Mouse (Mus musculus): Measurements from ENCODE around the gene Spaca6.

DNA sequence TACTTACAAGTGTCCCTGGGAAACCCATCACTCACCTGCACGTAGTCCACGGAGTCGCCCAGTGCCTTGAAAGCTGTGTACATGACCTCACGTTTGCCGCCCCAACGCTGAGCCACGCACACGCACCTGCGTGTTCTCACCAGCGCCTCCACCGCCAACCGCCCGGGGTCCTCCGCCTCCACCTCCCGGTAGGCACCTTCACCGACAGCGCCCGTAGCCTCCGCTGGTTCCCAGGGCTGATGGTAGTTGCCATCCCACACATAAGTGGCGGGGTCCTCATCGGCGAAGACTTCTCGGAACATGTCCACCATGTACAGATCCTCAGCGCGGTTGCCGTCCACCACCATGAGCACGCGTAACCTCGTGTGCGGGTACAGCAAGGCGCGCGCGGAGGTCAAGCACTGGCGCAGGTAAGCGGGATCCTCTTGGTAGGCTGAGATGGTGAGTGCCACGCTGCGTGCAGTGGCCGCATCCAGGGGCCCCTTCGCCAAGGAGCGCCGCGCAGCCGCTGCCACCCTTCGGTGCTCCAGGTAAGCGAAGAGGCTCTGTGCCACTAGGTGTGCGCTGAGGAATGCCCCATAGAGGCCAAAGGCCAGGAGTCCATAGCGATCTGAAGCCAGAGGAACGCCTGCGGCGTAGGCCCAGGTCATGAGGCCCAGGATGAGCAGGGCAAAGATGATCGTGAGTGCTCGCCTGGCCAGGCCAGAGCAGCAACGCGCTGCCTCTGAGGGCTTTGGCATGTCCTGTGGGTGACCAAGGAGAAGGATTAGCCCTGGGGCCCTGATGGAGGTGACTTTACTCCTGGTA is 23.2 kb downstream of the Spaca6 start:
- TF ChIP-seq CTCF (IDR thresholded peaks at IDR 0.05; ENCODE audit: control insufficient read depth, insufficient read depth, insufficient read length) (no peak), MAX (IDR thresholded peaks at IDR 0.05) (no peak), CEBPB (IDR thresholded peaks at IDR 0.05; ENCODE audit: low read depth) (no peak), USF1 (IDR thresholded peaks at IDR 0.05; ENCODE audit: low read depth) (no peak), MYOD1 (IDR thresholded peaks at IDR 0.05; ENCODE audit: control insufficient read depth, insufficient read length, low read depth) (no peak), MYOG (IDR thresholded peaks at IDR 0.05; ENCODE audit: control insufficient read depth, extremely low read depth, insufficient read length) (no peak), FOSL1 (IDR thresholded peaks at IDR 0.05; ENCODE audit: insufficient read depth, low read length, poor library complexity, severe bottlenecking) (no peak)

All from C2C12 (cell line).